Mouse (Mus musculus) ES-Bruce4 (cell line): Measurements from ENCODE around the gene Wbp2.

Source experiments
- CTCF ChIP-seq: IDR thresholded peaks from one replicate; pipeline ENCODE4 v1.8.1; 2011; ENCODE audit warnings: low read depth, low read length
- EP300 ChIP-seq: IDR thresholded peaks from 2 replicates; pipeline ENCODE4 v1.6.1; 2011; ENCODE audit warnings: low read depth, low read length; ENCODE audit not compliant: insufficient read depth
- POLR2A ChIP-seq: IDR thresholded peaks from one replicate; pipeline ENCODE4 v1.8.1; 2011; ENCODE audit warnings: low read length; ENCODE audit not compliant: insufficient read depth

DNA sequence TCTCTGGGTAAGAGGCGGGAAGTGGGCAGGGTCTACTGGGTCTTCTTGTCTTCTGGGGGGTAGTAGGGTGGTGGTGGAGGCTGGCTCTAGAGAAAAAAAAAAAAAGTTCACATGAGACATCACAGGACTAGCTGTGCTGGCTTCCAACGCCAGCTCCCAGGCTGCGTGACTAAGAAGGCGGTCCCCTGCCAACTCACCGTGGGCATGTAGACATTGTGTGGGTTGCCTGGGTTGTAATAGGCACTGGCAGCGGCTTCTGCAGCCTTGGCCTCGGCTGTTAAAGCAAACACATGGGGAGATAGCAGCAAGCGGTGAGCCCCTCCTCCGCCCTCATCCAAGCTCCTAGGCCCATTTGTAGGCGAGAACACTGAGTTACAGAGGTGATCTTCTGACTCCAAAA is 7.3 kb downstream of the Wbp2 start:
- TF ChIP-seq POLR2A = no peak
- TF ChIP-seq CTCF = no peak
- TF ChIP-seq EP300 = no peak
